Mouse (Mus musculus) ES-E14 (cell line): ENCODE data around the gene Hipk2. TPM values are rescaled to one million over a fixed set of nuclear protein-coding genes. Genes with fewer than 3 reads are reported as not detected.

Experiments used
- DNase-seq: peaks from one replicate; pipeline ENCODE4 v3.0.0-alpha.2; 2013; ENCODE audit warnings: low read depth, low spot score
- H3K27ac ChIP-seq: 2 replicates; pipeline ENCODE4 v1.5.1; 2012; ENCODE audit warnings: low read depth, mild to moderate bottlenecking, low read length, moderate library complexity, mixed read lengths; ENCODE audit not compliant: poor library complexity, insufficient read depth, severe bottlenecking
- H3K36me3 ChIP-seq: 2 replicates; pipeline ENCODE4 v1.6.1; 2012; ENCODE audit warnings: mild to moderate bottlenecking, low read length, moderate library complexity, mixed read lengths; ENCODE audit not compliant: control insufficient read depth, poor library complexity, insufficient read depth, severe bottlenecking
- H3K4me1 ChIP-seq, 2 experiments: fragments of 150-350 bp in 1 of 2; sonication (generic) in 1 of 2; 2 replicates each; pipeline ENCODE4 v1.6.1; 2012; ENCODE audit warnings: low read length in 2 of 2, mild to moderate bottlenecking in 1 of 2, mixed read lengths in 1 of 2; ENCODE audit not compliant: control insufficient read depth in 2 of 2, insufficient read depth in 2 of 2, poor library complexity in 1 of 2
- H3K4me3 ChIP-seq, 2 experiments: fragments of 150-350 bp in 1 of 2; sonication (generic) in 1 of 2; 2 replicates each; pipeline ENCODE4 v1.5.1; 2012; ENCODE audit warnings: low read length in 2 of 2, low read depth in 1 of 2, mild to moderate bottlenecking in 1 of 2, mixed read lengths in 1 of 2; ENCODE audit not compliant: insufficient read depth in 1 of 2, poor library complexity in 1 of 2, severe bottlenecking in 1 of 2
- H3K9ac ChIP-seq: 2 replicates; pipeline ENCODE4 v1.6.1; 2012; ENCODE audit warnings: low read depth, mild to moderate bottlenecking, low read length, mixed read lengths; ENCODE audit not compliant: poor library complexity, insufficient read depth, severe bottlenecking
- H3K9me3 ChIP-seq: fragments of 150-350 bp; sonication (generic); 2 replicates; pipeline ENCODE4 v1.6.1; 2012; ENCODE audit warnings: low read depth, mild to moderate bottlenecking, low read length; ENCODE audit not compliant: control insufficient read depth, insufficient read depth
- CHD2 ChIP-seq: IDR thresholded peaks from 2 replicates; pipeline ENCODE4 v1.6.1; 2014; ENCODE audit warnings: mild to moderate bottlenecking, low read depth, low read length, inconsistent platforms
- HCFC1 ChIP-seq: IDR thresholded peaks from 2 replicates; pipeline ENCODE4 v1.6.1; 2012; ENCODE audit warnings: low read length, inconsistent platforms, borderline replicate concordance; ENCODE audit not compliant: insufficient read depth
- MAFK ChIP-seq: IDR thresholded peaks from 2 replicates; pipeline ENCODE4 v1.6.1; 2014; ENCODE audit warnings: mild to moderate bottlenecking, low read depth, low read length, inconsistent platforms; ENCODE audit not compliant: insufficient read depth
- ZC3H11A ChIP-seq: IDR thresholded peaks from 2 replicates; pipeline ENCODE4 v1.6.1; 2012; ENCODE audit warnings: low read depth, mild to moderate bottlenecking, inconsistent platforms, low read length, borderline replicate concordance
- ZNF384 ChIP-seq: IDR thresholded peaks from 2 replicates; pipeline ENCODE4 v1.6.1; 2012; ENCODE audit warnings: low read depth, low read length, inconsistent platforms
- in situ Hi-C, 2 experiments: fragments of 600-800 bp; cut with MboI; formaldehyde crosslinking; loops; one replicate each; pipeline ENCODE4 v1.15.1; 2025; ENCODE audit warnings: low sequenced_read_pairs in 2 of 2, inconsistent platforms in 1 of 2; ENCODE audit not compliant: unreplicated experiment in 2 of 2
- total RNA-seq: library from RNA; depleted of rRNA; stranded (reverse); fragments of 300-350 nt; gene quantifications from 2 replicates; pipeline ENCODE4 v1.2.3, GENCODE M21; 2012

The Hipk2 gene
- total RNA-seq, 1 experiment, result 7.0 TPM

GRCm38 (mm10) chr6:38913386-38914042 lies 37.5 kb upstream of the Hipk2 start:
- in situ Hi-C loops, result no loop called here
- H3K4me3 ChIP-seq, result no peak overlapping the region
- H3K4me1 ChIP-seq, result peaks cover 9 to 12% of the 10 kb centered on the region in 2 experiments; a peak in 3 of 4 replicates
- H3K36me3 ChIP-seq, result no peaks in the 10 kb centered on the region
- H3K9me3 ChIP-seq, result no peaks in the 10 kb centered on the region
- H3K9ac ChIP-seq, result no peak overlapping the region
- H3K27ac ChIP-seq, result no peak overlapping the region
- TF ChIP-seq ZC3H11A, result no peak
- TF ChIP-seq ZNF384, result no peak
- TF ChIP-seq HCFC1, result no peak
- no peak for TF ChIP-seq MAFK
- TF ChIP-seq CHD2, result no peak
- no peak for DNase-seq

GRCm38 (mm10) chr6:38912845-38913244 lies 36.9 kb upstream of the Hipk2 start:
- no peak overlapping the region for H3K27ac ChIP-seq
- no peaks in the 10 kb centered on the region for H3K9me3 ChIP-seq
- peaks cover 9 to 12% of the 10 kb centered on the region in 2 experiments; a peak in 3 of 4 replicates for H3K4me1 ChIP-seq
- no peaks in the 10 kb centered on the region for H3K36me3 ChIP-seq
- H3K9ac ChIP-seq, result no peak overlapping the region
- H3K4me3 ChIP-seq, result no peak overlapping the region
- TF ChIP-seq HCFC1 (no peak), ZC3H11A (no peak), CHD2 (no peak), MAFK (no peak), ZNF384 (no peak)
- DNase-seq, result no peak
- in situ Hi-C loops, result no loop called here

- Histone ChIP-seq H3K4me3 (no peak overlapping the region), H3K27ac (no peak overlapping the region), H3K9ac (no peak overlapping the region), H3K4me1 (peaks cover 9 to 12% of the 10 kb centered on the region in 2 experiments; a peak in 3 of 4 replicates), H3K9me3 (no peaks in the 10 kb centered on the region), H3K36me3 (no peaks in the 10 kb centered on the region)
- no peak for DNase-seq
- TF ChIP-seq MAFK, result no peak
- no peak for TF ChIP-seq ZC3H11A
- no peak for TF ChIP-seq HCFC1
- TF ChIP-seq CHD2, result no peak
- TF ChIP-seq ZNF384, result no peak
- in situ Hi-C loops, result no loop called here
Measured at GRCm38 (mm10) chr6:38912121-38912660, 36.2 kb upstream of the Hipk2 start.

GRCm38 (mm10) chr6:38910828-38911559 lies 35.0 kb upstream of the Hipk2 start:
- peak; percentile 77 for DNase-seq
- no peak overlapping the region for H3K27ac ChIP-seq
- no peak overlapping the region for H3K9ac ChIP-seq
- peaks cover 9% of the 10 kb centered on the region in 2 experiments; a peak in 3 of 4 replicates for H3K4me1 ChIP-seq
- no peaks in the 10 kb centered on the region for H3K36me3 ChIP-seq
- H3K4me3 ChIP-seq, result no peak overlapping the region
- in situ Hi-C loops, result no loop called here
- TF ChIP-seq MAFK, result no peak
- TF ChIP-seq CHD2, result no peak
- peak; percentile 73; the same call in 1 of the 2 replicates for TF ChIP-seq ZC3H11A
- H3K9me3 ChIP-seq, result no peaks in the 10 kb centered on the region
